Mouse (Mus musculus) heart, embryonic 11.5 days (tissue): ENCODE data around the gene Rab44. TPM values are rescaled to one million over a fixed set of nuclear protein-coding genes. Genes with fewer than 3 reads are reported as not detected.
"Not testable (repeated sequence)": the region's sequence is repeated elsewhere in the genome, so short reads cannot be mapped to it uniquely, and the experiment has no call there.

Experiments
- ATAC-seq: fragments of 200-750 bp; cut with Nextera tagmentation; replicated peaks from 2 replicates; pipeline ENCODE4 v1.8.0; 2017; ENCODE audit warnings: moderate library complexity; ENCODE audit not compliant: insufficient number of reproducible peaks, low FRiP score, low TSS enrichment
- H3K27ac ChIP-seq: fragments of 300-500 bp; sonication (generic); 2 replicates; pipeline ENCODE4 v1.5.1; 2014; ENCODE audit warnings: mild to moderate bottlenecking, low read depth, low read length
- H3K27me3 ChIP-seq: fragments of 300-500 bp; sonication (generic); 2 replicates; pipeline ENCODE4 v1.6.1; 2014; ENCODE audit warnings: mild to moderate bottlenecking, low read length, mixed read lengths; ENCODE audit not compliant: control insufficient read depth, insufficient read depth
- H3K36me3 ChIP-seq: fragments of 300-500 bp; sonication (generic); 2 replicates; pipeline ENCODE4 v1.6.1; 2014; ENCODE audit warnings: mild to moderate bottlenecking, low read length, moderate library complexity, mixed read lengths; ENCODE audit not compliant: control insufficient read depth, insufficient read depth
- H3K4me1 ChIP-seq: fragments of 300-500 bp; sonication (generic); 2 replicates; pipeline ENCODE4 v1.6.1; 2014; ENCODE audit warnings: low read length; ENCODE audit not compliant: control insufficient read depth, insufficient read depth
- H3K4me2 ChIP-seq: fragments of 300-500 bp; sonication (generic); 2 replicates; pipeline ENCODE4 v1.6.1; 2014; ENCODE audit warnings: mild to moderate bottlenecking, moderate library complexity
- H3K4me3 ChIP-seq: fragments of 300-500 bp; sonication (generic); 2 replicates; pipeline ENCODE4 v1.5.1; 2014; ENCODE audit warnings: low read depth, low read length
- H3K9ac ChIP-seq: fragments of 300-500 bp; sonication (generic); 2 replicates; pipeline ENCODE4 v1.6.1; 2014; ENCODE audit warnings: mild to moderate bottlenecking, low read depth, low read length, moderate library complexity
- H3K9me3 ChIP-seq: fragments of 300-500 bp; sonication (generic); replicated peaks from 2 replicates; pipeline ENCODE4 v1.6.1; 2016; ENCODE audit warnings: low read length; ENCODE audit not compliant: control insufficient read depth
- WGBS: fragments of 180-500 bp; shearing (Covaris S2); extraction: QIAGEN DNeasy Blood & Tissue Kit; methylation state at CpG from one replicate; pipeline ENCODE4 v1.1.7; 2014; ENCODE audit not compliant: insufficient replicate concordance; 5-methylcytosine and 5-hydroxymethylcytosine counted together
- polyA plus RNA-seq: library from polyadenylated mRNA; unstranded; fragments of >200 nt; fragmentation: Nextera tagmentation; extraction: Ambion mirVana; gene quantifications from 2 replicates; pipeline ENCODE4 v1.2.1, GENCODE M21; 2014

The Rab44 gene
- polyA plus RNA-seq, 1 experiment from 2014 or later: not detected

DNA sequence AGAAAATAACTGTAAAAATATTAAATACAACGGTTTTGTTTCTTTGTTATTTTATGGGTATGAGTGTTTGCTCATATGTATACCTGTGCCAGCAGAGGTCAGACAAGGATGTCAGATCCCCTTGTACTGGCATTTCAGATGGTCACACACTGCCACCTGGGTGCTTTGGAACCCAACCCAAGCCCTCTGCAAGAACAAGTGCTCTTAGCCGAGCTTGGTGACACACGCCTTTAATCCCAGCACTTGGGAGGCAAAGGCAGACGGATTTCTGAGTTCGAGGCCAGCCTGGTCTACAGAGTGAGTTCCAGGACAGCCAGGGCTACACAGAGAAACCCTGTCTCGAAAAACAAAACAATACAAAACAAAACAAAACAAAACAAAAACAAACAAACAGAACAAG, 3.6 kb upstream of the Rab44 start:
- H3K9me3 ChIP-seq, H3K9ac ChIP-seq, H3K27me3 ChIP-seq, ATAC-seq, H3K27ac ChIP-seq, H3K4me1 ChIP-seq, H3K4me2 ChIP-seq, H3K4me3 ChIP-seq, H3K36me3 ChIP-seq: not testable (repeated sequence)
- WGBS: 72% methylated on average over 6 of the region's 6 CpGs

DNA sequence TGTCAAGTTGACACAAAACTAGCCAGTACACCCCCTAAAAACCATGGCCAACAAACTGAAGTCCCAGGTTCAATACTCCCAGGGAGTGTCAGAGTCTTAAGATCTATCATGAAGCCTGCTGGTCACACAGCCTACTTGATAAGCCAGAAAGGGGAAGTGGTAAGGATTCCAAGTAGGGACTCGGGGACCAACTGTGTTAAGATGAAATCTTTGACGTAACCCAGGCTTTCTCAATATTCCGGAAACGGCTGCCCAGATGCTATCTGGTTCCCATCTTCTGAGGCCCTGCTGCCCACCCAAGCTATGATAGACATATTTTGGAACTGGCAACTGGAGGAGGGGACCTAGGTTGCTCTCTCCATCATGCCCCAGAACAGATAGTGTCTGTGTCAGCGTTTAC, 2.6 kb upstream of the Rab44 start:
- no peaks in the 10 kb centered on the region for H3K4me1 ChIP-seq
- 67% methylated on average over 5 of the region's 5 CpGs for WGBS
- no peaks in the 10 kb centered on the region for H3K9me3 ChIP-seq
- no peak for ATAC-seq
- H3K4me3 ChIP-seq: no peak overlapping the region
- H3K27ac ChIP-seq: no peak overlapping the region
- no peak overlapping the region for H3K4me2 ChIP-seq
- H3K27me3 ChIP-seq: no peaks in the 10 kb centered on the region
- H3K9ac ChIP-seq: no peak overlapping the region
- H3K36me3 ChIP-seq: no peaks in the 10 kb centered on the region

DNA sequence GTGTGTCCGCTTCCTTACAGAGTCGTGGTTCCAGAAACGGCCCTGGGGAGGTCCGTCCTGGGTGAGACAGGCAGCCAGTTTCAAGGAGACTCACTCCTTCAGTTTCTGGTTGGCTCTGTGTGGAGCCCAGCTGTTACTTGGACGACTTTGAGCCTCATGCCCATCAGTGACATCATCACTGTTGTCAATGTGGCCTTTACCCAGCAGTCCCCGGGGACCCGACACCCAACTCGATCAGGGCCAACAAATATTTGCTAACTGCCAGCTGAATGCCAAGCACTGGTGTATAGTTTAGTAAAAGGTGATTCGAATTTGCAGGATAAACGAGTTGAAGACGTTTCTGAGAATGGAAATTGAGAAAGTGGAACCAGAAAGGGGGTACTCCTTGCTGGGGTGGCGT, 2.1 kb downstream of the Rab44 start:
- H3K27ac ChIP-seq: no peak overlapping the region
- no peaks in the 10 kb centered on the region for H3K36me3 ChIP-seq
- no peak overlapping the region for H3K4me3 ChIP-seq
- no peaks in the 10 kb centered on the region for H3K9me3 ChIP-seq
- 69% methylated on average over 12 of the region's 12 CpGs for WGBS
- no peak overlapping the region for H3K4me2 ChIP-seq
- no peak overlapping the region for H3K9ac ChIP-seq
- ATAC-seq: no peak
- H3K27me3 ChIP-seq: no peaks in the 10 kb centered on the region
- H3K4me1 ChIP-seq: no peaks in the 10 kb centered on the region

DNA sequence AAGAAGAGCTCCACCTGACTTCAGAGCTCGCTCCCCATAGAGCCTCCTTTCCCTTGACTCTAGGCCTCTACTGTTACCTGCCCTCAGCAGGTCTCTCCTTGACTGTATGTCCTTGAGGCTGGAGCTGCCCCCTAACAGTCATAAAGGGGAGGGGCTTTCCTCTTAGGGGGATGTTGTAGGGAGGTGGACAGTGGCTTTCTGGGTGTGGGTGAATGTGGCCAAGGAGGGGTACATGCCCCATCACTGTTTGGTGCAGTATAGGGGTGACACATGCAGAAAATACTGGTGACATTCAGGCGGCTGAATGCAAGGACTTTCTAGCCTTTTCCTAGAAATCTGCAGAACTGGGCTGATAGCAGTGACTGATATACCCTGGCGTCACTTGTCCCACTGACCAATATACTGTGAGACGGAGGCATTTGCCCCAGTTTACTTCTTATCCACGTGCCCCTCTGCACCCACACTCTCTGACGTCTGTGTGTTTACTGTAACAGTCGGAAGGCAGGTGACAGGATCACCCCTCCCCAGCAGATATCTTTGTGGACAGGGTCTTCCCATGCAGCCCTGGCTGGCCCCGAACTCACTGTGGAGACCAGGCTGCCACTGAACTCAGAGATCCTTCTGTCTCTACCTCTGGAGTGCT, 3.2 kb downstream of the Rab44 start:
- no peak overlapping the region for H3K4me2 ChIP-seq
- no peaks in the 10 kb centered on the region for H3K4me1 ChIP-seq
- no peak overlapping the region for H3K9ac ChIP-seq
- ATAC-seq: no peak; the same call in 1 of the 2 replicates
- 67% methylated on average over 8 of the region's 8 CpGs for WGBS
- H3K36me3 ChIP-seq: no peaks in the 10 kb centered on the region
- no peaks in the 10 kb centered on the region for H3K9me3 ChIP-seq
- no peak overlapping the region for H3K4me3 ChIP-seq
- H3K27ac ChIP-seq: no peak overlapping the region
- no peaks in the 10 kb centered on the region for H3K27me3 ChIP-seq

DNA sequence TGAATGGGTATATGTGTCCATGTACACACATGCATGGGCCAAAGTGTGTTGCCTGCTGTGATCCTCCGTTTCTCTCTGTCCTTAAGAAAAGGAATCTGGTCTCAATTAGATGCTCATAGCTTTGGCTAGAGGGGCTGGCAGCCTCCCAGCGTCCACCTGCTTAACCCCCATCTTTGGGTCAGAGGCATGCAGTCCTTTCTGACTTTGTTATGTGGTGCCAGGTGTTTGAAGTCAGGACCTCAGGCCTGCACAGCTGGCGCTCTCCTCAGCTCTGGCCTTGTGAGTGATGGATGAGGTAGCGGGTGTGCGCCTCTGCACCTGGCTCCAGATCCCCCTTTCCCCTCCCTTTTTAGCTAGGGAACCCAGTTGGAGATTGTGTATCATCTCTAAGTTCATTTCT, 4.1 kb downstream of the Rab44 start:
- Histone ChIP-seq H3K4me3 (no peak overlapping the region), H3K9me3 (no peaks in the 10 kb centered on the region), H3K36me3 (no peaks in the 10 kb centered on the region), H3K9ac (no peak overlapping the region), H3K4me1 (no peaks in the 10 kb centered on the region), H3K4me2 (no peak overlapping the region), H3K27ac (no peak overlapping the region), H3K27me3 (no peaks in the 10 kb centered on the region)
- WGBS: 65% methylated on average over 5 of the region's 5 CpGs
- no peak for ATAC-seq

DNA sequence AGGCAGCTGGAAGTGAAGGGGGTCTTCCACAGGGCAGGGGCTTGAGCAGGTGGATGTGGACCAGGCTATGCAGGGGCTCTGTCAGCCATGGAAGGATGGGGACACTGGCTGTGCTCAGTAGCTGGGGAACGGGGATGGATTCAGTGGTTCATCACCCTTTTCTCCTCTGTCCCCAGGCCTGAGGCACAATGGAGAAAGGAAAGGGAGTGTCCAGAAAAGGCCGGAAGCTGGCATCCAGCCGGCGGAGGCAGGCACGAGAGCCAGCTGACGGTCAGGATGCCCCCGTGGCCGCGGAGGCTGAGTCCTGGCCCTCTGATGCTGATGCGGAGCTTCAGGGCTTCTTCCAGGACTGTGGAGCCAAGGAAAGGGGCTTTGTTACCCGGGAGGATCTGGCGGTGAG, 6.7 kb downstream of the Rab44 start:
- no peak for ATAC-seq

DNA sequence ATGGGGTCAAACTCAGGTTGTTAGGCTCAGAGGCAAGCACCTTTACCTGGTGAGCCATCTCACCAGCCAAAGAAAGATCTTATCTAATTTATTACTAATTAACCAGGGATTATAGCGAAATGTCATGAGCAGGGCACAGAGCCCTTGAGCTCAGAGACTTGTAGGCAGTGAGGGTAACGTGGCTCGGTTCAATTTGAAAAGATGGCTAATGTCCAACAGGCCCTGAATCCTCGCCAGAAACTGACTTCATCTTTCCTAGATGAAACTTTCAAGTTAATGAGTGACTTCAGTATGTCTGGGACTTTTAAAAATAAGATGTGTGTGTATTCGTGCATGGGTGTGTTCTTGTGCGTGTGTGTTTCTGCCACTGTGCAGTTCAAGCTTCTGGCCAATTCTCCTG, 8.9 kb downstream of the Rab44 start:
- Histone ChIP-seq H3K27ac (no peak overlapping the region), H3K4me3 (no peak overlapping the region), H3K4me2 (no peak overlapping the region), H3K27me3 (no peaks in the 10 kb centered on the region), H3K4me1 (no peaks in the 10 kb centered on the region), H3K36me3 (no peaks in the 10 kb centered on the region), H3K9ac (no peak overlapping the region), H3K9me3 (no peaks in the 10 kb centered on the region)
- ATAC-seq: no peak
- 70% methylated on average over 6 of the region's 6 CpGs for WGBS

More for the DNA sequence above, 6.7 kb downstream of the Rab44 start:
- Histone ChIP-seq H3K4me1 (no peaks in the 10 kb centered on the region), H3K4me2 (no peak overlapping the region), H3K27me3 (no peaks in the 10 kb centered on the region), H3K4me3 (no peak overlapping the region), H3K9ac (no peak overlapping the region), H3K36me3 (no peaks in the 10 kb centered on the region), H3K9me3 (no peaks in the 10 kb centered on the region), H3K27ac (no peak overlapping the region)
- WGBS: 52% methylated on average over 12 of the region's 12 CpGs

DNA sequence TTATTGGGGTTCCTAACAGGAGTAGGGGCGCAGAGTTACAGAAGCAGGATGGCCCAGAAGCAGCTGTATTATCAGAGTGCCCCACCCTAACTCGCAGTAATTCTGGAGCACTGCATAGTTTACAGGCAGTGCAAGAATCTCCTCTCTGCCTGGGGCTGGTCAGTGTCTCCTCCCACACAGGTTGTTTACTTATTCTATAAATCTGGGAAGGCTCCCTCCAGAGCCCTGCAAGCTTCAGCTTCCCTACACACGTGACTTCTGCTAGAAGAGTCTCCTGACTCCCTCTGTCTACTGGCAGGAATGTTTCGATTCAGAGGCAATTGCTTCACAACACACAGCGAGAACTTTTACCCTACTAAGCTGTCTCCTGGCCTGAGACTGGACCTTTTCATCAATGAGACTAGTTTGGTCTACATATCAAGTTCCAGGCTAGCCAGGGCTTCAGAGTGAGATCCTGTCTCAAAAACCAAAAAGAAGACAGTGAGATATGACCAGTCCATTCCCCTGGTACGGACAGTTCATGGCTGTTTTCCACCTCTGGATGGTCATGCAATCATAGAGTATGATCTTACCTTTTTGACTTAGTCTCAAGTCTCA, 9.7 kb downstream of the Rab44 start:
- no peak; the same call in 1 of the 2 replicates for ATAC-seq
- no peak overlapping the region for H3K4me2 ChIP-seq
- H3K4me3 ChIP-seq: no peak overlapping the region
- no peak overlapping the region for H3K9ac ChIP-seq
- no peaks in the 10 kb centered on the region for H3K9me3 ChIP-seq
- H3K27ac ChIP-seq: no peak overlapping the region
- no peaks in the 10 kb centered on the region for H3K4me1 ChIP-seq
- H3K36me3 ChIP-seq: no peaks in the 10 kb centered on the region
- 60% methylated on average over 6 of the region's 6 CpGs for WGBS
- H3K27me3 ChIP-seq: no peaks in the 10 kb centered on the region

DNA sequence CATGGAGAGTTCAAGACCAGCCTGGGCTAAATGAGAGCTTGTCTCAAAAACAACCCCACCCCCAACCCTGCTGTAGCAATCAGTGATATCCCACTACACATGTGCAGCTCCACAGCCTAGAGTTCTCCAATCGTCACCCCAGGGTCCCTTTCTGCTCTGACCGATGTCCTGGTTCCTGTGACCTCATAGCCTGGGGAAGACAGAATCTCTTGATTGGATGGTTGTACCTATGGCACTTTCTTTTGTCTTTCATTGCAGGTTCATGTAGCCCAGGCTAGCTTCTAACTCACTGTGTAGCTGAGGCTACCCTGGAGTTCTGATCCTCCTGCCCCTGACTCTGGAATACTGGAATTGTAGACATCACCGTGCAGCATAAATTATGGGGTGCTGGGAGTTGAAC, 12.6 kb downstream of the Rab44 start:
- Histone ChIP-seq H3K9me3 (no peaks in the 10 kb centered on the region), H3K27me3 (no peaks in the 10 kb centered on the region), H3K4me2 (no peak overlapping the region), H3K4me1 (no peaks in the 10 kb centered on the region), H3K36me3 (no peaks in the 10 kb centered on the region), H3K4me3 (no peak overlapping the region), H3K27ac (no peak overlapping the region), H3K9ac (no peak overlapping the region)
- ATAC-seq: no peak
- 81% methylated on average over 3 of the region's 3 CpGs for WGBS
